Mouse (Mus musculus) embryonic facial prominence, embryonic 15.5 days (tissue): ENCODE data around the gene Phf13. TPM values are rescaled to one million over a fixed set of nuclear protein-coding genes. Genes with fewer than 3 reads are reported as not detected.

ENCODE experiments used
- ATAC-seq: fragments of 200-750 bp; cut with Nextera tagmentation; 2 replicates; pipeline ENCODE4 v1.8.0; 2017; ENCODE audit warnings: low read depth, moderate TSS enrichment; ENCODE audit not compliant: insufficient number of reproducible peaks, low FRiP score, low TSS enrichment
- H3K27ac ChIP-seq: fragments of 300-500 bp; sonication (generic); replicated peaks from 2 replicates; pipeline ENCODE4 v1.5.1; 2015; ENCODE audit warnings: mild to moderate bottlenecking, inconsistent platforms
- H3K27me3 ChIP-seq: fragments of 300-500 bp; sonication (generic); 2 replicates; pipeline ENCODE4 v1.6.1; 2015; ENCODE audit warnings: inconsistent platforms
- H3K36me3 ChIP-seq: fragments of 300-500 bp; sonication (generic); 2 replicates; pipeline ENCODE4 v1.6.1; 2015; ENCODE audit warnings: mild to moderate bottlenecking, inconsistent platforms
- H3K4me1 ChIP-seq: fragments of 300-500 bp; sonication (generic); 2 replicates; pipeline ENCODE4 v1.6.1; 2015; ENCODE audit warnings: inconsistent platforms
- H3K4me2 ChIP-seq: fragments of 300-500 bp; sonication (generic); replicated peaks from 2 replicates; pipeline ENCODE4 v1.6.1; 2015; ENCODE audit warnings: mild to moderate bottlenecking, inconsistent platforms
- H3K4me3 ChIP-seq: fragments of 300-500 bp; sonication (generic); replicated peaks from 2 replicates; pipeline ENCODE4 v1.5.1; 2015; ENCODE audit warnings: mild to moderate bottlenecking, inconsistent platforms
- H3K9ac ChIP-seq: fragments of 300-500 bp; sonication (generic); 2 replicates; pipeline ENCODE4 v1.6.1; 2015; ENCODE audit warnings: inconsistent platforms
- H3K9me3 ChIP-seq: fragments of 300-500 bp; sonication (generic); replicated peaks from 2 replicates; pipeline ENCODE4 v1.6.1; 2016; ENCODE audit warnings: inconsistent platforms
- WGBS: fragments of 180-500 bp; shearing (Covaris S2); methylation state at CpG from one replicate; pipeline ENCODE4 v1.1.7; 2015; 5-methylcytosine and 5-hydroxymethylcytosine counted together
- polyA plus RNA-seq: library from polyadenylated mRNA; unstranded; fragments of >200 nt; fragmentation: Nextera tagmentation; extraction: Ambion mirVana; gene quantifications from 2 replicates; pipeline ENCODE4 v1.2.1, GENCODE M21; 2015

Phf13 gene
- polyA plus RNA-seq, 1 experiment from 2014 or later = 34.6 TPM

DNA sequence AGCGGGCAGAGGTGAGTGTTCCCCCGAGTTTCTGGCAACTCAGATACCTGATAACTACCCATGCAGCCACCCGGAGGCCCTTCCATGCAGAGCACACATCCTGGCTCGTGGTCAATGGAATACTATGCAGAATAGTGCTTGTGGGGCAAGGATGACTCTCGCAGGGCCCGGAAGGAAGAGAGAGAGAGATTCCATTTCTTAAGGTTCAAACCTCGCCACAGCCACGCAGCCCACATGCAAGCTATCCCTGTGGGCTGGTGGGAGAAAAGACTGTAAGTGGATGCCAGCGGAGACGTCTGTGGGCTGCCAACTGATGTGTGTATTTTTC is 8.1 kb downstream of the Phf13 start:
- no peak for ATAC-seq

DNA sequence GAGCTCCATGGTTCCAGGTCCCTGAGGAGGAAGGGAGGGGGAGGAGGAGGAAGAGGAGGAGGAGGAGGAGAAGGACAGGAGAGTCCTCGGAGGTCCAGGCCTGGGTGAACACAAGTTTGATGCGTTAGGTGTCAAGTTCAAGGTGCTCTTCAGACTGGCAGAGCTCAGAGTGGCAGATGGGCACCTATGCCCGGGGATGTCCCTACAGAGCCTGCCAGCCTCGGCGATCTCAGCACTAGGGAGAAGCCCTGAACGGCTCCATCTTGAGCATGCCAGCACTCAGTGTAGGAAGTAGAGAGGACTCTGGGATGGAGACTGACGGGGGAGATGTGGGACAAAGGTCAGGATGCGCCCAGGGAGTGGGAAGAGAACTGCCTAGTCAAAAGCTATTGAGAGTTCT is 9.4 kb downstream of the Phf13 start:
- 61% methylated on average over 8 of the region's 8 CpGs for WGBS
- H3K4me2 ChIP-seq = no peak overlapping the region

More for the DNA sequence above, 8.1 kb downstream of the Phf13 start:
- Histone ChIP-seq H3K4me1 (peaks cover 43% of the 10 kb centered on the region), H3K36me3 (peaks cover 44% of the 10 kb centered on the region), H3K4me3 (peak overlapping the region; percentile 65), H3K9me3 (no peaks in the 10 kb centered on the region), H3K27me3 (no peaks in the 10 kb centered on the region), H3K27ac (peak overlapping the region; percentile 88), H3K4me2 (peak overlapping the region; percentile 81), H3K9ac (peak overlapping the region; percentile 91)
- 18% methylated on average over 10 of the region's 10 CpGs for WGBS

DNA sequence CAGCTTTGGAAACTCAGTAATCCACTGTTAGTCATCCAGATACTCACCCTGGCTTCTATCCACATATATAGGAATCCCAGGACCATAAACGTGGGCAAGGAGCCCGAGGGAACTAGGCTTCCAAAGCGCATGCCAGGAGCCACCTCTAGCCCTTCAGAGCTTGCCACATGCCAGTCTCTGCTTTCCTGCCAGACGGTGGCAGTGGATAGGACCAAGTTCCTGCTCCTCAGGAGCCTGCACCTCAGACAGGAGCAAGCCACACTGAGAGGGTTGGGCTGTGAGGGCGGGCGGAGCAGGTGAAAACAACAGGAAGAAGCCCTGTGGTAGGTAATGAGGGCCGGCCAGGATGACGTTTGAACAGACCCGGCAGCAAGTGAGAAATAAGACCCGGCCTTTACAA is 10.2 kb downstream of the Phf13 start:
- Histone ChIP-seq H3K9me3 (no peaks in the 10 kb centered on the region), H3K36me3 (peaks cover 33% of the 10 kb centered on the region), H3K9ac (no peak overlapping the region), H3K4me2 (no peak overlapping the region), H3K4me1 (peaks cover 45% of the 10 kb centered on the region), H3K27ac (no peak overlapping the region), H3K4me3 (no peak overlapping the region; the same call in 1 of the 2 replicates), H3K27me3 (no peaks in the 10 kb centered on the region)
- WGBS = 32% methylated on average over 10 of the region's 10 CpGs
- ATAC-seq = no peak

More for the DNA sequence above, 9.4 kb downstream of the Phf13 start:
- H3K27ac ChIP-seq = no peak overlapping the region
- H3K27me3 ChIP-seq = no peaks in the 10 kb centered on the region
- no peak for ATAC-seq
- H3K36me3 ChIP-seq = peaks cover 36% of the 10 kb centered on the region
- no peak overlapping the region for H3K4me3 ChIP-seq
- H3K9me3 ChIP-seq = no peaks in the 10 kb centered on the region
- no peak overlapping the region for H3K9ac ChIP-seq
- H3K4me1 ChIP-seq = peaks cover 43% of the 10 kb centered on the region

DNA sequence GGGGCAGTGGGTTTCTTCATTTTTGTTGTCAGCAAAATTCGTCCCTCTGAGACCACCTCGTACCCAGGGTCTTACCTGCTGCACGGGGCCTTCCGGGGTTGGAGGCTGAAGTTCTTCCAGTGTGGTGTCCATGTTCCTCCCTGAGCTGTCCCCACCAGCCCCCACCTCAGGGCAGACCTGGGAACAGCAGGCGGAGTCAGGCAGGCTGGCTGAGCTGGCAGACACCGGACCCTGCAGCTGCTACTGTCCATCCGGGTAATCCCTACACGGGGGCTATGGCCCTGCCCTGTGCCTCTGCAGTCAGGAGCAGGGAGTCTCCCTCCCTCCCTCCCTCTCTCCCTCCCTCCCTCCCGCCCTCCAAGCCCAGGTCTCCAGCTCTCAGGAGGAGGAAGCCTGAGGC is 12.5 kb downstream of the Phf13 start:
- Histone ChIP-seq H3K4me1 (peaks cover 34% of the 10 kb centered on the region), H3K9ac (no peak overlapping the region), H3K36me3 (peaks cover 41% of the 10 kb centered on the region), H3K4me2 (no peak overlapping the region), H3K4me3 (no peak overlapping the region), H3K9me3 (no peaks in the 10 kb centered on the region), H3K27me3 (no peaks in the 10 kb centered on the region), H3K27ac (0 out of 2 replicates have a peak overlapping the region, but pooled peaks have one; percentile 25)
- WGBS = 24% methylated on average over 8 of the region's 9 CpGs
- peak; percentile 67 for ATAC-seq

DNA sequence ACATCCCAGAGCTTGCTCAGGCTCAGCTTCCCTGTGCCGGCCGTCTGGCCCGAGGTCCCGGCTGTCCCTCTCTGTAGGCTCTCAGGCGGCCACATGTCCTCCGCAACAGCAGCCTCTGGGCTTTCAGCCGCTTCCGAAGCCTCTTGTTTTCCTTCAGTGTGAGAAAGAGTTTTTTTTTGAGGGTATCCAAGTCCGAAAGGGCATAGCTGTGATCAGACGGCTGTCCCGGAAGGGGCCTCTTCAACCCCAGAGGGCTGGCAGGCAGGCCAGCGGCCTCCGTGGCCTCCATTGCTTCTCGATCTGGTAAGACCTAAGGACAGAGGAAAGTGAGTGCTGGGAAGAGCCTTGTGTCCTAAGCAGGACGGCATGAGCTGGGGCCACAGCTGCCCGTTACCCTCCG is 13.0 kb downstream of the Phf13 start:
- Histone ChIP-seq H3K27me3 (no peaks in the 10 kb centered on the region), H3K4me3 (0 out of 2 replicates have a peak overlapping the region, but pooled peaks have one; percentile 0), H3K27ac (peak overlapping the region; percentile 25; the same call in 1 of the 2 replicates), H3K9me3 (no peaks in the 10 kb centered on the region), H3K36me3 (peaks cover 42% of the 10 kb centered on the region), H3K4me1 (peaks cover 33% of the 10 kb centered on the region), H3K9ac (no peak overlapping the region), H3K4me2 (no peak overlapping the region)
- no peak for ATAC-seq
- 54% methylated on average over 17 of the region's 17 CpGs for WGBS

DNA sequence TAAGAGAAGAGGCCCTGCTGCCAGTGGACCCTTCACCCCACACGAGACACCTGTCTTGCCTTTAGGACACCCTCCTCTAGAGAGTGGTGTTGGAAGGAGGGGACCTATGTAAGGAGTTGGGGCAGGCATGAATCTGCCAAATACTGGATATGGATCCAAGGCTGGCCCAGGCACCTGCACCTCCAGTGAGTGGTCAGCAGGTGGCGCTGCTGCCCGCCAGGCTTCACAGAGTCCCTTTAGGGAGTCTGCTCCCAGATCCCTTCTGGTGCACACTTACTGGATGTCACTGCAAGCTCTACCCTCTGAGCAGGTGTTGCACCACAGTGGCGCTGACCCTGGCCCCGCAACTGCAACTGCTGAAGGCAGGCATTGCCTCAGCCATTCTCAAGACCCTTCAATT is 14.7 kb downstream of the Phf13 start:
- Histone ChIP-seq H3K4me1 (peaks cover 18% of the 10 kb centered on the region), H3K36me3 (peaks cover 52% of the 10 kb centered on the region), H3K9ac (no peak overlapping the region), H3K27ac (no peak overlapping the region; the same call in 1 of the 2 replicates), H3K4me3 (no peak overlapping the region), H3K27me3 (no peaks in the 10 kb centered on the region), H3K4me2 (no peak overlapping the region), H3K9me3 (no peaks in the 10 kb centered on the region)
- peak; percentile 37; the same call in 1 of the 2 replicates for ATAC-seq
- WGBS = 15% methylated on average over 5 of the region's 5 CpGs

DNA sequence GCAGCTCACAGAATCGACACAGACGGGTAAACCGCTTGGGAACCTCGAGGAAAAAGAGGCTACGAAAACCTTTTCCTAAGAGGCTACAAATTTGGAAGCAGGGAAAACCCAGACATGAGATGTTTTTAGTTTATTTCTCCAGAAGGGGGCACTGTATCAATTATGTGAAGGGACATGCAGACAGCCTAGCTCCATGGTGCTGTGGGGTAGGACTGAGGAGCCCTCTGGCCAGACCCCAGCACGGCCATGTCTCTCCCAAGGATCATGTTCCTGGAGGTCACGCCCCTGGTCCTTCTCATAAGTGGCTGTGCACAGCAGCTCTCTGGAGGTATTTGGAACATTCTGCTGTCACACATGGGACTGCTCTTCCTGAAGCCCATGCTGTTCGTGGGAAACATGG is 15.4 kb downstream of the Phf13 start:
- Histone ChIP-seq H3K4me1 (peaks cover 12% of the 10 kb centered on the region), H3K27me3 (no peaks in the 10 kb centered on the region), H3K9me3 (no peaks in the 10 kb centered on the region), H3K4me3 (no peak overlapping the region), H3K36me3 (peaks cover 57% of the 10 kb centered on the region), H3K9ac (no peak overlapping the region), H3K27ac (no peak overlapping the region), H3K4me2 (no peak overlapping the region)
- WGBS = 80% methylated on average over 8 of the region's 8 CpGs
- no peak for ATAC-seq

DNA sequence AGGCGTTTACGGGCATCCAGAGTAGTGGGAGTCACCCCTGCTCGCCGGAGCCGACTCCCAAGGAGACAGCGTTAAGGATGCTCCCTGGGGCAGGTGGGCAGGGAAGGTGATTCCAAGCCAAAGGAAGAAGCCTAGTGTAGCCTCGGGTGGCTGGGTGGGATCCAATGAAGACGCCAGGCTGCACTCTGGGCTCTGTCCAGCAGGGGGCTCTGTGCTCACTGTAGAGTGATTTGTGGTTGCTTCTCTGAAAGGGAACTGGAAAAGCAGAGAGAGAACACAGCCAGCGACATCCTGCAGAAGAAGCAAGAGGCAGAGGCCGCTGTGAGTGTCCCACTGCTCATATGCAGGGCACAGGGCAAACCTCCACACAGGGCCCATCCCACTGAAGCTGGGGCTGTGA is 18.3 kb downstream of the Phf13 start:
- no peak overlapping the region for H3K4me2 ChIP-seq
- no peaks in the 10 kb centered on the region for H3K27me3 ChIP-seq
- 0 out of 2 replicates have a peak, but pooled peaks cover 7% of the 10 kb centered on the region for H3K4me1 ChIP-seq
- H3K36me3 ChIP-seq = peaks cover 74% of the 10 kb centered on the region
- 0 out of 2 replicates have a peak overlapping the region, but pooled peaks have one; percentile 17 for H3K27ac ChIP-seq
- WGBS = 34% methylated on average over 10 of the region's 10 CpGs
- H3K9ac ChIP-seq = no peak overlapping the region
- no peak for ATAC-seq
- no peak overlapping the region for H3K4me3 ChIP-seq
- no peaks in the 10 kb centered on the region for H3K9me3 ChIP-seq

DNA sequence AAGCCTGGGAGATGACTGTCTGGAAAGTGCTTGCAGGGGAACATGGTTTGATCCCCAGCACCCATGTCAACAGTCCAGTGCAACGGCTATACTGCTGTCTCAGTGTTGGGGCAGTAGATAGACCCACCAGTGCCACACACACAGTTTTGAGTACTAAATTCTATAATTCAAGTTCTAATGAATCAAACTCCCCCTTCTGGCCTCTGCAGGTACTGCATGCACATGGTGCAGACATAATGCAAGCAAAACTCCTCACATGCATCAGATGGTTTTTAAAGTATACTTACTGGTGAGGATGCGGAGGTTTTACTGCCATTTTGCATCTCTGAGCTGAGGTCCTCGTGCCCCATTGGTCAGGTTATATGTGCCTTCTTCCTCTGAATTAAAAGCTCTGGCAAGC is 20.6 kb downstream of the Phf13 start:
- 93% methylated on average over 3 of the region's 3 CpGs for WGBS
- no peak overlapping the region for H3K4me2 ChIP-seq
- no peak overlapping the region for H3K9ac ChIP-seq
- no peak overlapping the region for H3K27ac ChIP-seq
- no peaks in the 10 kb centered on the region for H3K27me3 ChIP-seq
- 0 out of 2 replicates have a peak, but pooled peaks cover 2% of the 10 kb centered on the region for H3K4me1 ChIP-seq
- no peak for ATAC-seq
- no peaks in the 10 kb centered on the region for H3K9me3 ChIP-seq
- no peak overlapping the region for H3K4me3 ChIP-seq
- peaks cover 73% of the 10 kb centered on the region for H3K36me3 ChIP-seq

DNA sequence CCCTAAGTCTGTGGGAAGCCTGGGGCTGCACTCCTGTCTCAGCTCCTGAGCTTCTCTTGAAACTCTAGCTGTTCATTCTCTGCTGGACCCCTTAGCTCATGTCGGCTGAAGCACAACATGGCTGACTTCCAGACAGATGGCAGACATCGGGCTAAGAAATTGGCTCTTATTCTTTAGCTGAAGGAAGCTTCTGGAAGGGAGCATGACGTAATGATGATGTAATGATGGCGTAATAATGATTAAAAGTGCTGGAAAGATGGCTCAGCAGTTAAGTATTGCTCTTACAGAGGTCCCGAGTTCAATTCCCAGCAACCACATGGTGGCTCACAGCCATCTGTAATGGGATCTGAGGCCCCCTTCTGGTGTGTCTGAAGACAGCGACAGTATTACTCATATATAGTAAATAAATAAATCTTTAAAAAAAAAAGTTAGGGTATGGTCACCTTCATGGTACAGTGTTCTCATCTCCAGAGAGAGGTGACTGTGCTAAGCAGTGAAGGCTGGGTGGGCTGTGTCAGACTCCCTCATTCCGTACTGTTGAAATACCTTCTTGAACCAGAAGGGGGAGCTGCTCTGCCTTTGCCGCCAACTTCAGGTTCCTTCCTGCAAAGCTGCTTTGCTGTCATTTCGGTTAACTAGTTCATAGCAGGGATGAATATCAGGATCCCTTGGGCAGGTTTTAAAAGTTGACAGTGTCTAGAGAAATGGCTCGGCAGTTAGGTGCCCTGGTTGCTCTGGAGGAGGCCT is 23.7 kb downstream of the Phf13 start:
- Histone ChIP-seq H3K27ac (no peak overlapping the region), H3K9me3 (no peaks in the 10 kb centered on the region), H3K9ac (no peak overlapping the region), H3K36me3 (peaks cover 72% of the 10 kb centered on the region), H3K4me3 (no peak overlapping the region), H3K4me2 (no peak overlapping the region), H3K27me3 (no peaks in the 10 kb centered on the region), H3K4me1 (no peaks in the 10 kb centered on the region)
- 62% methylated on average over 10 of the region's 10 CpGs for WGBS
- ATAC-seq = no peak

DNA sequence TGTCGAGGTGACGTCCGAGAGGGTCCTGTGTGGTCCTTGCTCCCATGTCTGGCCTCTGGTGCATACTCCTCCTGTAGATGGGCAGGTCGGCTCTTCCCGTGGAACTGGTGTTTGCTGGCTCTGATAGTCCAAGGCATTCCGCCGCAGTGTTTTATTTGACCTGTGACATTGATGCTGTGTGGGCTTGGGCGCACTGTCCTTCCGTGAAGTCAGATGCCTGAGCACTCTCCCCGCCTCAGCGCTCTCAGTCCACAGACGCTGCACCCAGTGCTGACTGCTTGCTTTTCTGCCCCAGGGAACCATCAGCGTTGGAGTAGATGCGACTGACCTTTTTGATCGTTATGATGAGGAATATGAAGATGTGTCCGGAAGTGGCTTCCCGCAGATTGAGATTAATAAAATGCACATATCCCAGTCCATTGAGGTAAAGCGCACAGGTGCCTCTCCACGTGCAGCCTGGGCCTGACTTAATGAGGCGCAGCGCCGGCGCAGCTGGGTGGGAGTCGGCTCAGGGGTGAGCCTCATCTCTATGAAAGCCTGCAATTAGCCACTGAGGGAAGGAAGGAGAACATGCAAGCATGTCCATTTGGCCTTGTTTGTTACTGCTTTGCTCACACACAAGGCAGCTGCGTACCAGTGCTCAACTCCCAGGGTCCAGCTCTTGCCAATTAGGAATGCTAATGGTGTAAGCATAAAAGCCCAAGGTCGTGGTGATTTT is 27.7 kb downstream of the Phf13 start:
- Histone ChIP-seq H3K9ac (no peak overlapping the region), H3K36me3 (peaks cover 59% of the 10 kb centered on the region), H3K27me3 (no peaks in the 10 kb centered on the region), H3K4me2 (no peak overlapping the region), H3K4me3 (no peak overlapping the region), H3K27ac (no peak overlapping the region), H3K4me1 (no peaks in the 10 kb centered on the region), H3K9me3 (no peaks in the 10 kb centered on the region)
- 90% methylated on average over 26 of the region's 26 CpGs for WGBS
- no peak for ATAC-seq
